Mouse (Mus musculus): Measurements from ENCODE around the gene 1700042G07Rik.
"Not testable (repeated sequence)": the region's sequence is repeated elsewhere in the genome, so short reads cannot be mapped to it uniquely, and the experiment has no call there.

The 1700042G07Rik gene

GRCm38 (mm10) chr4:116208891-116209290 is 35.7 kb downstream of the 1700042G07Rik start:
- no peak for DNase-seq (ENCODE audit: low read depth, low spot score)

DNA sequence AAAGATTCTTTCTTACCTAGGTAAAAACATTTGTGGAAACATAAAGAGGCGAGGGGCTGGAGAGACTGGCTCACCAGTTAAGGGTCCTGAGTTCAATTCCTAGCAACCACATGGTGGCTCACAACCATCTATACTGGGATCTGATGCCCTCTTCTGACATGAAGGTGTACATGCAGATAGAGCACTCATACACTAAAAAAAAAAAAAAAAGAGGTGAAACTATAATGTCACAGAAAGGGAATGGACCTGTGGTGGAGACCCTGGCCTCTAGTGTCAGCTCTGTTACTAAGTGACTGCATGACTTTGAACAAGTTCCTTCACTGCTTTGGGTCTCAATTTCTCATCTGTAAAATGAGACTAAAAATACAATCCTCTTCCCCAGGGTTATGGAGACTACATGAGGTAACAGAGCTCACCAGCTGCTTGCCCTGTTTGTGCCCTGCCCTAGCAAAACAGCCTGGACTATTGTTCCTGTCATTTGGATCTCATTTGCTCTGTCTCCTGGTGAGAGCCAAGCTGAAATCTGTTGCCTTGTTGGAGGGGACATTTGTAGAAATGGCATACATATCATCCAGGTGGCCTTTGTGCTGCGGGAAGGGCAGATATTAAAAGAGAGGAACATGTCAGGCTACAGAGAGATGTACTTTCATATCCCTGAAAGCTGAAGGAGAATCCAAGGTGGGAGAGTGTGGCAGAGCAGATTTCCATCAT is 42.9 kb downstream of the 1700042G07Rik start:
- no peak for DNase-seq (ENCODE audit: low read depth, low spot score)

DNA sequence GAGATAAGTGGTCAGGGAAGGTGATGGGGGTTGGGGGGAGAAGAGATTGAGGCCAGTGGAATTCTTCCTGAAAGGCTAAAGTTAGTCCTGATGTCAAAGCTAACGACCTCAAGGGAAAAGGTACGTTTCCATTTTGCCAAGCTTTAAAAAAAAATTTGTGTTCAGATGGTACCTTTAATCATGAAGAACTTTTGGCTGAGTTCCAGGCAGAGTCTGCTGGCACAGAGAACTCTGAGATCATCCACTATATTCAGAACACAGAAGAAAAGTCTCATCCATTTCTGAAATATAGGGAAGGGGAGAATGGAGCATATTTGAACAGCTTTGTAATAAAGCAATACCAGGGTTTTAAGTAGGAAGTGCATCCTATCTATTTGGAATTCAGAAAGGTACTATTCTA is 43.9 kb downstream of the 1700042G07Rik start:
- DNase-seq (ENCODE audit: low read depth, low spot score), result no peak

DNA sequence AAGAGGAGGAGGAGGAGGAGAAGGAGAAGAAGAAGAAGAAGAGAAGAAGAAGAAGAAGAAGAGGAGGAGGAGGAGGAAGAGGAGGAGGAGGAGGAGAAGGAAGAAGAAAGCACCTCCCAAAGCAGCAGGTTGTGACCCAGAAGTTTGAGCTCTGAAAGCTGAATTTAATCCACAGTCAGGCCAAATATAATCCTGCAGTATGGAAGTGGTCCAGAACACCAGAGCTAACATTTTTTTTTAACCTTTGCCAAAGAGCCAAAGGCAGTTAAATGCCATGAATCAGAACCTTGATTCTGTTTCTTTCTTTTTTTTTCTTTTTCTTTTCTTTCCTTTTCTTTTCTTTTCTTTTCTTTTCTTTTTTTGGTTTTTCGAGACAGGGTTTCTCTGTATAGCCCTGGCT is 44.5 kb downstream of the 1700042G07Rik start:
- DNase-seq (ENCODE audit: low read depth, low spot score), result not testable (repeated sequence)

- DNase-seq (ENCODE audit: low read depth, low spot score), result no peak
Observed at GRCm38 (mm10) chr4:116219056-116219455, 45.9 kb downstream of the 1700042G07Rik start.

DNA sequence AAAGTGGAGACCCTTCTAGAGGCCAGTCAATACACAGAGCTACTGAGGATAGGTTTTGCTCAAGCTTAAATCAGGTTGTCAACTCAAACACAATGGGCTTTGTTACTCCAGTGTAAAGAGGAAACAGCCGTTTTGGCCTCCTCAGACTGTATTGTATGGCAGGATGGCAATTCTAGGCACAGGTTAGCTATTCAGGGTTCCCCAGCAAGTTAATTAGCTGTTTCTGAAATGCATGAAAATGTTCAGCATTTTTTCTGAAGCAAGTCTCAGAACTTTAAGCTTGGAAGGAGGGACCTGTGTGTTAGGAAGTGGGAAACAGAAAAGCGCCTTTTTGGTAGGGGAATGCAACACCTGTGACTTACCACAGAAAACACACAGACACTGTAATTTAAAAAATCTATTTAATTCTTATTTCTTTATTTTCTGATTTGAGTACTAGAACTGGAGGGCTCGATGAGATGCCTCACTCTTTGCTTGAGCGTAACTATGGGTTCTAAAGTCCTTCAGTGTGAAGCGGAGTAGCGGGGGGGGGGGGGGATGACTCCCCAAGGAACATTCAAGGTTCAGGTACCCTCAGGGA is 47.0 kb downstream of the 1700042G07Rik start:
- peak; percentile 42 for DNase-seq (ENCODE audit: low read depth, low spot score)

- no peak for DNase-seq (ENCODE audit: low read depth, low spot score)
Observed at GRCm38 (mm10) chr4:116220780-116221139, 47.6 kb downstream of the 1700042G07Rik start.

DNA sequence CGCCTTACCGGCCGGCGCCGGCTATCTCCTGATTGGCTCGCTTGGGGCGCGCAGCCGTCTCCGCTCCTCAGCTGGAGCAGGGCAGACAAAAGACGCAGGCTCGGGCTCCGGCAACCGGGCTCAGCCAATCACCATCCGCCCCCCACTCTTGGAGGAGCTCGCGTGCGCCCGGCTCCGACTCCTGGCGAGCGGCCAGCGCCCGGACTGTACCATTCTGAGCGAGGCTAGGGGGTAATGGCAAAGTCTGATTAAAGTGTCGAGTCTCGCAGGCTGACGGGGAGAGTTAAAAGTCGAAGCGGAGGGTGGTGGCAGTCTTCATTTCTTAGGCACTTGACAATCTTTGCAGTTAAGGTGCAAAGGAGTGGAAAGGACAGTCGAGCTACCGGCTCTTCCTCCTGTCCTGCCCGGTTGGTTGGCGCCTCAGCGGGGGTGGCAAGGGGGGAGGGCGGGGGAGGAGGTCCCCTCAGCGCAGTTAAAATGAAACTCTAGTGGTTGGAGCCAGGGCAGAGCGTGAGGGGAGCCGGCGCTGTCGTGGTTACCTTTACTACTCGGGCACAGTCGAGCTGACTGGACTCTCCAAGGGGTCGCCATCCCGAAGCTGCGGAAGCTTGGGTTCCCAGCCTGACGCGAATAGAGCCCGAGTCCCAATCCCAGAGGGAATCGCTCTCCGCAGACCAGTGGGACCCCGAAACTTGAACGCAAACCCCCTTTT is 48.1 kb downstream of the 1700042G07Rik start, which contains the start of gene Pik3r3:
Gene Pik3r3 (plus strand): TSS at position 479 of the 712 bp plus-strand sequence.
- peak; percentile 98 for DNase-seq (ENCODE audit: low read depth, low spot score)

GRCm38 (mm10) chr4:116221996-116222842 is 49.0 kb downstream of the 1700042G07Rik start:
- DNase-seq (ENCODE audit: low read depth, low spot score), result peak; percentile 56

DNA sequence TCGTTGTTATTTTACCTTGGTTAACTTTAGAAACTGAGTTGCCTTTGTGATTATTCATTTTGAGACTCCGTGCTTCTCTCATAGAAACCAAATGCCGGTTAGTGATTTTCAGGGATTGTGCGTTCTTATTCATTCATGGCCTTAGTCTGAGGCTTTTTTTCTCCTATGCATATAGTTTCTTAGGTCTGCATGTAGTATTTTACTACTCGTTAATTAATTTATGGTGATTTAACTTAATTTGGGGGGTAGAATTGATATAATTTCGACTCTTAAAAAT is 49.6 kb downstream of the 1700042G07Rik start:
- no peak for DNase-seq (ENCODE audit: low read depth, low spot score)
